Mouse (Mus musculus) kidney, adult 2 months (tissue): Measurements from ENCODE around the gene Pacrg.

ENCODE experiments used
- CTCF ChIP-seq: fragments of 200-500 bp; conservative IDR thresholded peaks from 2 replicates; pipeline ENCODE4 v1.5.1; 2011; ENCODE audit warnings: low read depth, mild to moderate bottlenecking, control low read depth, low read length, moderate library complexity, mixed read lengths; ENCODE audit not compliant: insufficient read depth, insufficient read length
- POLR2A ChIP-seq: fragments of 200-500 bp; IDR thresholded peaks from one replicate; pipeline ENCODE4 v1.6.1; 2011; ENCODE audit warnings: low read depth, low read length, control low read depth

- TF ChIP-seq CTCF (no peak), POLR2A (no peak)
Measured at GRCm38 (mm10) chr17:10410597-10411476, 429.3 kb downstream of the Pacrg start.
